Mouse (Mus musculus) Muller cell, postnatal 12 days (primary cell): ENCODE measurements at regions not wholly inside any gene's neighbourhood (a gene's known extent, or its start where the extent isn't known, plus 50 kb on each side); places are given as distances from the start of the nearest gene placed in this dataset.
"Not testable (repeated sequence)": the region's sequence is repeated elsewhere in the genome, so short reads cannot be mapped to it uniquely, and the experiment has no call there.

Experiments
- DNase-seq: peaks from one replicate; pipeline ENCODE4 v3.0.0-alpha.2; 2015; ENCODE audit errors: inconsistent ontology term

- DNase-seq: no peak
These were observed 223.6 kb upstream of the Egfl6 start for GRCm38 (mm10) chrX:166809165-166809564.

- no peak for DNase-seq
These were observed 222.7 kb upstream of the Egfl6 start for GRCm38 (mm10) chrX:166808207-166808606.

GRCm38 (mm10) chrX:166805957-166806356 is 220.4 kb upstream of the Egfl6 start:
- DNase-seq: no peak

GRCm38 (mm10) chrX:166805480-166805879 is 220.0 kb upstream of the Egfl6 start:
- peak; percentile 86 for DNase-seq

GRCm38 (mm10) chrX:166803246-166803645 is 217.7 kb upstream of the Egfl6 start:
- peak; percentile 87 for DNase-seq

GRCm38 (mm10) chrX:166801017-166801416 is 215.5 kb upstream of the Egfl6 start:
- no peak for DNase-seq

- peak; percentile 36 for DNase-seq
These were observed 210.1 kb upstream of the Egfl6 start for GRCm38 (mm10) chrX:166795651-166796050.

GRCm38 (mm10) chrX:166789031-166789430 is 203.5 kb upstream of the Egfl6 start:
- peak; percentile 66 for DNase-seq

- not testable (repeated sequence) for DNase-seq
These were observed 201.6 kb upstream of the Egfl6 start for GRCm38 (mm10) chrX:166787137-166787536.

GRCm38 (mm10) chrX:166785615-166786014 is 200.1 kb upstream of the Egfl6 start:
- DNase-seq: no peak

- DNase-seq: no peak
These were observed 197.9 kb upstream of the Egfl6 start for GRCm38 (mm10) chrX:166783377-166783776.

GRCm38 (mm10) chrX:166779334-166780092 is 194.0 kb upstream of the Egfl6 start:
- no peak for DNase-seq

GRCm38 (mm10) chrX:166773408-166773854 is 187.9 kb upstream of the Egfl6 start:
- peak; percentile 46 for DNase-seq

GRCm38 (mm10) chrX:166766991-166767390 is 181.5 kb upstream of the Egfl6 start:
- DNase-seq: no peak

GRCm38 (mm10) chrX:166765647-166766046 is 180.1 kb upstream of the Egfl6 start:
- DNase-seq: peak; percentile 78

GRCm38 (mm10) chrX:166762098-166762497 is 176.6 kb upstream of the Egfl6 start:
- no peak for DNase-seq

- DNase-seq: no peak
These were observed 171.6 kb upstream of the Egfl6 start for GRCm38 (mm10) chrX:166757152-166757551.

GRCm38 (mm10) chrX:166754967-166755654 is 169.6 kb upstream of the Egfl6 start:
- DNase-seq: no peak

- no peak for DNase-seq
These were observed 163.6 kb upstream of the Egfl6 start for GRCm38 (mm10) chrX:166749055-166749679.

GRCm38 (mm10) chrX:166731354-166731753 is 145.8 kb upstream of the Egfl6 start:
- DNase-seq: no peak

GRCm38 (mm10) chrX:166728622-166728928 is 143.1 kb upstream of the Egfl6 start:
- no peak for DNase-seq

GRCm38 (mm10) chrX:166727823-166728621 is 142.5 kb upstream of the Egfl6 start:
- DNase-seq: no peak
